Mouse (Mus musculus): Measurements from ENCODE around the gene Ptn. TPM values are rescaled to one million over a fixed set of nuclear protein-coding genes. Genes with fewer than 3 reads are reported as not detected.

Gene Ptn
- polyA plus RNA-seq, 1 experiment: not detected

DNA sequence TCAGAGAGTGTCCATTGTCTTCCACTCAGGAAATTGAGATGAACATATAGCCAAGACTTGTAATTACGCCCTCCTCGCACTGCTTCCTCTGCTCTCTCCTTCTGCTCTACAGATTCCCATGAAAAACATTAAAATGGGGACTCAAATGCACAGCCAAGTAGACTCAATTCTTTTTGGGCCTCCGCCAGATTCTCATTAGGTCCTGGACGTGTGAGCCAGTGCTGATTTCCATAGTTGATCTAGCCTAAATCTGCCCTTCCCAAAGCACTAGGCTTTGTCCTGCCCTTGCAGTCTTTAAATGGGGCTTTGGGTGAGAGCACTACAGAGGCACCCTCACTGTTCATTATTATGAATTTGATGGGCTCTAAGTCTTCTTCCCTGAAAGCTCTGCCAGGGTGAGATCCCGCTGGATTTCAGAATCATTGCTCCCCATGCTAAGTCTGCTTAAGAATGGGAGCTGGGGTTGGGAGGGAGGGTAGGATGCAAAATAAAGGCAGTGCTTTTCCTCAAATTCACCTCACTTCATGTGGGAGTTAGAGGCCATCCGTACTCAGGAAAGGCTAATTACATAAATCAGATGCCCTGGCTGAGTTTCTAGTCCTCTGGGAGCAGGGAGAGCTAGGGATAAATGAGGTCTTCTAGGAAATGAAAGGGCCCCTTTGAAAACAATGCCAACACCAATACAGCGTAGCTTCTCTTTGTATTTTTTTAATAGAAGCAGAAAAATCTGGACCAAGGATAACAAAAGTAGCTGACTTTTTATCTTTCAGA, 32.3 kb downstream of the Ptn start:
- no peaks in the 10 kb centered on the region for H3K4me1 ChIP-seq (ENCODE audit: control insufficient read depth)
- no peaks in the 10 kb centered on the region for H3K36me3 ChIP-seq (ENCODE audit: control insufficient read depth)
- H3K9me3 ChIP-seq (ENCODE audit: control insufficient read depth, low read length): no peaks in the 10 kb centered on the region
- no peaks in the 10 kb centered on the region for H3K27me3 ChIP-seq (ENCODE audit: control insufficient read depth)
- no peak for TF ChIP-seq GATA1 (IDR thresholded peaks at IDR 0.05; ENCODE audit: low read length)
- no peak for TF ChIP-seq TAL1 (IDR thresholded peaks at IDR 0.05; ENCODE audit: low read length)
- H3K4me3 ChIP-seq (replicated peaks): no peak overlapping the region

DNA sequence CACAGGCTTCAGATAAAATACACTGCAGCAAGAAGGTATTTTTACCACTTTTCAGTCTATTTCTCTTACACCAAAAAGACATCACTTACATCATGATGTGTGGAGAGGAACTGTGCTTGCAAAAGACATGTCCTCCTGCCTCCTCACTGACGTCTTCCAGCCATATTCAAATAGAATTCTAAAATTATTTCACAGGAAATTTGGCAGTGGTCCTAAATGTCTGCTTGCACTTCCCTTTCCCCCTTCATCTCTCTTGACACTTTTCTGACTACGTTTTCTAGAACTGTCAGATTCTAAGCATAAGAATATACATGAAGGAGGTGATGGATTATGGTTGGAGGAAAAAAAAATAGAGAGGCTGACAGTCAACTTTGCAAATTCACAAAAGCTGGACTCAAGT, 33.0 kb downstream of the Ptn start:
- TF ChIP-seq TAL1 (IDR thresholded peaks at IDR 0.05; ENCODE audit: low read length) (no peak), GATA1 (IDR thresholded peaks at IDR 0.05; ENCODE audit: low read length) (no peak)
- no peak overlapping the region for H3K4me3 ChIP-seq (replicated peaks)

DNA sequence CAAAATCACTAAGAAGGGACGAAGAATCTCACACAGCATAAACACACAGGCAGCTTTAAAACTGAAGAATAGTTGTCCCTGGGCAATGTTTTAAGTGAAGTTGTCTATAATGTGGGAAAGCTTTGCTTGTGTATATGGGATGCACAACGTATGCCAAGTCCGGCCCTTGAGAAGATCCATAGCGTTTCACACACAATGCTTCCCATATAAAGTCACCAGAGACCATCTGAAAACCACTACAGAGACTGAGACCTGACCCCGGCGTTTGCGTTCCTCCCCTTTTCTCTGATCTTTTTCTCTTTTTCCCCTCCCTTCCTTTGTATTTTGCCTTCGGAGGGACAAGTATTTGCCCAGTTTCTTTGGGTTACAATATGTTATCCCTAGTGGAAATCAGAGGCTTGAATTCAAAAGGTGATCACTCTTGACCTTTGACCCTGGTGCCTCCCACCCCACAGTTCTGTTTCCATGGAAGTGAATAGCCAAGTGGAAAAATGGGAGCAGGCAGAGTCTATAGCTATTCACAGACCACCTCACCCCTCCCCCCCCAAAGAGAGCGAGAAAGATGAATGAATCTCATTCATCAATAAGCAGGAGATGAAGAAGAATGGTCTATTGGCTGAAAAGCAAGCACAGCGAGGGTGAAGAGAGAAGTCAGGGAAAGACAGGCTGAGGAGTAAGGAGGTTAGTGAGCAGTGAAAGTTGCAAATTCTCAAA, 34.2 kb downstream of the Ptn start:
- Histone ChIP-seq H3K27me3 (ENCODE audit: control insufficient read depth) (no peaks in the 10 kb centered on the region), H3K4me1 (ENCODE audit: control insufficient read depth) (no peaks in the 10 kb centered on the region), H3K36me3 (ENCODE audit: control insufficient read depth) (no peaks in the 10 kb centered on the region), H3K4me3 (replicated peaks) (no peak overlapping the region), H3K9me3 (ENCODE audit: control insufficient read depth, low read length) (no peaks in the 10 kb centered on the region)
- TF ChIP-seq GATA1 (IDR thresholded peaks at IDR 0.05; ENCODE audit: low read length) (no peak), TAL1 (IDR thresholded peaks at IDR 0.05; ENCODE audit: low read length) (no peak)

More for the DNA sequence above, 33.0 kb downstream of the Ptn start:
- H3K4me1 ChIP-seq (ENCODE audit: control insufficient read depth): no peaks in the 10 kb centered on the region
- no peaks in the 10 kb centered on the region for H3K9me3 ChIP-seq (ENCODE audit: control insufficient read depth, low read length)
- no peaks in the 10 kb centered on the region for H3K36me3 ChIP-seq (ENCODE audit: control insufficient read depth)
- H3K27me3 ChIP-seq (ENCODE audit: control insufficient read depth): no peaks in the 10 kb centered on the region

DNA sequence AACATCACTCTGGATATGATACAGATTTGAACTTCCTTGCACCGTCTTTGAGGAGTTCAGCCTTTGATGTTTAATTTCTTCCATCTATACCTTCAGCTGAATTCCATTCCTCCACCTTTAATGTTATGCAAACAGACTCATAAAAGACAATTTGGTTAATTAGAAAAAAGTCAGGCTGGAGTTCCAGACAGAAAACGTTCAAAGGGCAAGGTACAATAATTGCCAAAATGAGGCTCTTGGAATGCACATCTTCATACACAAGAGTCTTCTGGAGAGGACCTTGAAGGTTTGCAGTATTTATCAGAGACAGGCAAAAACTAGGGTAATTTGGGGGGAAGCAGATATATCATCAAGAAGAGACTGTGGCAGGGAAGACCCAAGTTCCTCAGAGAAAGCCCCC, 37.5 kb downstream of the Ptn start:
- Histone ChIP-seq H3K27me3 (ENCODE audit: control insufficient read depth) (no peaks in the 10 kb centered on the region), H3K9me3 (ENCODE audit: control insufficient read depth, low read length) (no peaks in the 10 kb centered on the region), H3K4me3 (replicated peaks) (no peak overlapping the region), H3K4me1 (ENCODE audit: control insufficient read depth) (no peaks in the 10 kb centered on the region), H3K36me3 (ENCODE audit: control insufficient read depth) (no peaks in the 10 kb centered on the region)
- TF ChIP-seq TAL1 (IDR thresholded peaks at IDR 0.05; ENCODE audit: low read length) (no peak), GATA1 (IDR thresholded peaks at IDR 0.05; ENCODE audit: low read length) (no peak)

DNA sequence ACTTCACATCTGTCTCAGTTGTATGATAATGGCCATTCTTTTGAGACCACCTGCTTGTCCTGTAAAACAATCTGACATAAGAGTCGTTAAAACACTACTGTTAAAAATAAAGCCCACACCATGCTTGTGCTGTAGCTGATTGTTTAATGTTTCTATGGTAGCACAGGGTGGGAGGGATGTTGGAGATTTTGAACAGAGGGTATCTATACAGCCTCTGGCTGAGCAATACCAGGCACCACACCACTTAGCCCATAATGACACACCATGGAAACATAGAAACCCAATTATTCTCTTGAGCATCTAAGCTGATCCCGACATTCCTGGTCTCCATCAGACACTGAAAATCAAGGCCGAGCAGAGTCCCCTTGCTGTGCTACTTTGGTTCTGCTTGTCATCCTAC, 41.0 kb downstream of the Ptn start:
- Histone ChIP-seq H3K4me3 (replicated peaks) (no peak overlapping the region), H3K27me3 (ENCODE audit: control insufficient read depth) (no peaks in the 10 kb centered on the region), H3K9me3 (ENCODE audit: control insufficient read depth, low read length) (no peaks in the 10 kb centered on the region), H3K36me3 (ENCODE audit: control insufficient read depth) (no peaks in the 10 kb centered on the region), H3K4me1 (ENCODE audit: control insufficient read depth) (no peaks in the 10 kb centered on the region)
- TF ChIP-seq TAL1 (IDR thresholded peaks at IDR 0.05; ENCODE audit: low read length) (no peak), GATA1 (IDR thresholded peaks at IDR 0.05; ENCODE audit: low read length) (no peak)

DNA sequence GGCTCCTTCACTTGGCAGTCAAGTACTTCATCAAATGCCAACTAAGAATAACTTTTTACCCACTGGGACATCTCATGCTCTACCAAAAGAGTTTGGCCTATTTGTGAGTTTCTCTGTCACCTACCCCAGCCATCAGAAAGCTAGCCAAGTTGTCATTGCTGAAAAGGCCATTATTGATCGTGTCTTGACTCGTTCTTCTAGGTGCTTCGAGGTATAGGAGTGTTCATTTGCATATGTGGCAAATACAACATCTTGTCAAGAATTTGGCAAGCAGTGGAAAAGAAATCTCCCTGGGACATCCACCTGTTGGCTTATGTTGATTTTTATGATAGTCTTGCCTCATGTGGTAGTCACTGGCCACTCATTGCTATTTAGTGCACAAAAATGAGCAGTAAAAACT, 43.1 kb downstream of the Ptn start:
- H3K4me1 ChIP-seq (ENCODE audit: control insufficient read depth): no peaks in the 10 kb centered on the region
- no peaks in the 10 kb centered on the region for H3K27me3 ChIP-seq (ENCODE audit: control insufficient read depth)
- H3K36me3 ChIP-seq (ENCODE audit: control insufficient read depth): no peaks in the 10 kb centered on the region
- TF ChIP-seq GATA1 (IDR thresholded peaks at IDR 0.05; ENCODE audit: low read length) (no peak), TAL1 (IDR thresholded peaks at IDR 0.05; ENCODE audit: low read length) (no peak)
- no peaks in the 10 kb centered on the region for H3K9me3 ChIP-seq (ENCODE audit: control insufficient read depth, low read length)
- H3K4me3 ChIP-seq (replicated peaks): no peak overlapping the region

DNA sequence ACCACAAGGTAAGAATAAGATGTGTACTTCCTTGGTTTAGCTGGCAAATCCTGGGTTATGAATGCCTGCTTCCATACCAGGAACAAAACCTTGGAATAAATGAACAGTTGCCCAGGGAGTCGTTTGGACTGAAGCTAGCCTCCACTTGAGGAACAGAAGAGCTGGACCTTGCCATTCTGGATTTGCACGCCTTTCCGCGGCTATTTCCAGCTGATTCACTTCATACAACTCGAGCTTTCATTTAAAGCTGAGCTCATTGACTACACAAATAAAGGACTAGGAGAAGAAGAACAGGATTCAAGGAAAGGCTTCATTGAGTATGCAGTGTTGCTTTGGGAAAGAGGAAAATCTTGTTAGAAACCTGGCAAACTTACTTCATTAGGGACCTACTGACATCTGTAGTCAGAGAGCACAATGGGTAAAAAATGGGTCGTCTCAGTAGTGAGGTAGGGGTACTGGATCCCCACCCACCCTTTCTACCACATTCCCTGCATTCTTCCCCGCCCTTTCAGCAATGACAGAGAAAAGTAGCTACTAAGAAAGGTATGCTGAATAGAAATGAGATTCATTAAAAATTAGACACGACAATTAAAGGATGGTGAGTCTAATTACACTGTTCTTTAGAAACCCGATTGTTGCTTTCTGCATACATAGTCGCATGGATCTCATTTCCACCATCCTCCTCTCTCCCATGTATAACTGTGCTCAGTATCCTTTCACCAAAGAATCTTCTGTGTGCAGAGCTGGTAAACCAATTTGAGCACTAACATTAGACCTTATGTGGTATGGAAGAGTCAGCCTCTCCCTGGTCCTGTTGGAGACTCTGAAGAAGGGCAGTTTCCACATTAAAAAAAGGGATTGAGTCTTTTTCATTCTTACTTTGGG, 54.8 kb downstream of the Ptn start:
- Histone ChIP-seq H3K4me3 (replicated peaks) (no peak overlapping the region), H3K4me1 (ENCODE audit: control insufficient read depth) (no peaks in the 10 kb centered on the region), H3K27me3 (ENCODE audit: control insufficient read depth) (no peaks in the 10 kb centered on the region), H3K36me3 (ENCODE audit: control insufficient read depth) (no peaks in the 10 kb centered on the region), H3K9me3 (ENCODE audit: control insufficient read depth, low read length) (no peaks in the 10 kb centered on the region)
- no peak for TF ChIP-seq GATA1 (IDR thresholded peaks at IDR 0.05; ENCODE audit: low read length)
- TF ChIP-seq TAL1 (IDR thresholded peaks at IDR 0.05; ENCODE audit: low read length): no peak

DNA sequence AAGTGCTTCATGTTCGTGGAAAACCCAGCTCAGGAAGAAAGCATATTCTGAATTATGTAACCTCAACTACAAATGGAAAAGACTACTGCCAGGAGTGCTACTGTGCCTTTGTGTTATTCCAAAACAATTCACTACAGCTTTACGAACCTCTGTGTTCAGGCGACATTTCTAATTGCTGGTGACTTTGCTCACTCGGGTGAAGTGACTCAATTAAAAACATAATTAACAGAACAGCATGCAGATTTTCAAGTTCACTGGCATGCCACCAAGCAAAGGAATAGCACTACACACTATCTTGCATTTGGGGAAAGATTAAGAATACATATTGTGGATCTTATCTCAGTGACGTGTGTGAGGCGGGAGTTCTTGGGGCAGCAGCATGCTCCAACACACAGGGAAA, 57.1 kb downstream of the Ptn start:
- H3K27me3 ChIP-seq (ENCODE audit: control insufficient read depth): no peaks in the 10 kb centered on the region
- TF ChIP-seq TAL1 (IDR thresholded peaks at IDR 0.05; ENCODE audit: low read length): no peak
- no peaks in the 10 kb centered on the region for H3K4me1 ChIP-seq (ENCODE audit: control insufficient read depth)
- no peaks in the 10 kb centered on the region for H3K9me3 ChIP-seq (ENCODE audit: control insufficient read depth, low read length)
- no peak overlapping the region for H3K4me3 ChIP-seq (replicated peaks)
- no peaks in the 10 kb centered on the region for H3K36me3 ChIP-seq (ENCODE audit: control insufficient read depth)

DNA sequence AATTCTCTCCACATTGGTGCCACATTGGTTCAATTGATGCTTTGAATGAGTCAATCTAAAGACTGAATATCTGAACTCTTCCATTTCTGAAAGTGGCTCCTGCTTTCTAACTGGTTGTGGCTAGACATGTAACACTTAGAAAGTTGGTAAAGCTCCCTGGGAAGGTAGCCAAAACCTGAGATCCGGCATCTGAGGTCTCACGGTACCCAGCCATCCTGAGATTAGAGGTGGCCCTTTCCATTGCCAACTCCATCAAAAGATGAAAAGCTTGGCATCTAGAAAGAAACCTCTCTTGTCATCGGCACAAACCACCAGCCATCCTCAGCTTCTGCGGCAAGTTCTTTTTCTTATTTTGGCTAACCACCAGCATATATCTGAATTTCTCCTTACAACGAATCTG, 70.2 kb downstream of the Ptn start:
- no peaks in the 10 kb centered on the region for H3K4me1 ChIP-seq (ENCODE audit: control insufficient read depth)
- TF ChIP-seq TAL1 (IDR thresholded peaks at IDR 0.05; ENCODE audit: low read length): no peak
- TF ChIP-seq GATA1 (IDR thresholded peaks at IDR 0.05; ENCODE audit: low read length): no peak
- no peaks in the 10 kb centered on the region for H3K27me3 ChIP-seq (ENCODE audit: control insufficient read depth)
- H3K4me3 ChIP-seq (replicated peaks): no peak overlapping the region
- no peaks in the 10 kb centered on the region; the same call in 1 of the 2 replicates for H3K9me3 ChIP-seq (ENCODE audit: control insufficient read depth, low read length)
- no peaks in the 10 kb centered on the region for H3K36me3 ChIP-seq (ENCODE audit: control insufficient read depth)

All from erythroblast, embryonic 14.5 days (primary cell).